Mouse (Mus musculus) layer of hippocampus, postnatal 14 days (tissue): ENCODE results near the gene Mapk8ip3. TPM values are rescaled to one million over a fixed set of nuclear protein-coding genes. Genes with fewer than 3 reads are reported as not detected.
"Not testable (repeated sequence)": the region's sequence is repeated elsewhere in the genome, so short reads cannot be mapped to it uniquely, and the experiment has no call there.

ENCODE experiments used
- DNase-seq, 2 experiments: peaks; one replicate each; pipeline ENCODE4 v3.0.0; 2021 to 2022; ENCODE audit warnings: low spot score in 2 of 2, mixed read lengths in 1 of 2
- long read RNA-seq, 2 experiments: library from polyadenylated mRNA; stranded (forward); transcript quantifications; one replicate each; pipeline ENCODE4 v2.0.0; 2021
- total RNA-seq, 2 experiments: library from RNA; stranded (reverse); gene quantifications; 2 replicates each; pipeline ENCODE4 v1.2.3; 2021

Mapk8ip3 gene
- total RNA-seq: 100 to 1,000 TPM; 312 to 326 TPM
- long read RNA-seq, experiment 1, partial matches to known transcripts: 45 of 62 reads
- long read RNA-seq, experiment 1, other reads (novel, unspliced or antisense): 12 of 62 reads
- long read RNA-seq, experiment 2, partial matches to known transcripts: 53 of 80 reads
- long read RNA-seq, experiment 2, other reads (novel, unspliced or antisense): 25 of 80 reads

DNA sequence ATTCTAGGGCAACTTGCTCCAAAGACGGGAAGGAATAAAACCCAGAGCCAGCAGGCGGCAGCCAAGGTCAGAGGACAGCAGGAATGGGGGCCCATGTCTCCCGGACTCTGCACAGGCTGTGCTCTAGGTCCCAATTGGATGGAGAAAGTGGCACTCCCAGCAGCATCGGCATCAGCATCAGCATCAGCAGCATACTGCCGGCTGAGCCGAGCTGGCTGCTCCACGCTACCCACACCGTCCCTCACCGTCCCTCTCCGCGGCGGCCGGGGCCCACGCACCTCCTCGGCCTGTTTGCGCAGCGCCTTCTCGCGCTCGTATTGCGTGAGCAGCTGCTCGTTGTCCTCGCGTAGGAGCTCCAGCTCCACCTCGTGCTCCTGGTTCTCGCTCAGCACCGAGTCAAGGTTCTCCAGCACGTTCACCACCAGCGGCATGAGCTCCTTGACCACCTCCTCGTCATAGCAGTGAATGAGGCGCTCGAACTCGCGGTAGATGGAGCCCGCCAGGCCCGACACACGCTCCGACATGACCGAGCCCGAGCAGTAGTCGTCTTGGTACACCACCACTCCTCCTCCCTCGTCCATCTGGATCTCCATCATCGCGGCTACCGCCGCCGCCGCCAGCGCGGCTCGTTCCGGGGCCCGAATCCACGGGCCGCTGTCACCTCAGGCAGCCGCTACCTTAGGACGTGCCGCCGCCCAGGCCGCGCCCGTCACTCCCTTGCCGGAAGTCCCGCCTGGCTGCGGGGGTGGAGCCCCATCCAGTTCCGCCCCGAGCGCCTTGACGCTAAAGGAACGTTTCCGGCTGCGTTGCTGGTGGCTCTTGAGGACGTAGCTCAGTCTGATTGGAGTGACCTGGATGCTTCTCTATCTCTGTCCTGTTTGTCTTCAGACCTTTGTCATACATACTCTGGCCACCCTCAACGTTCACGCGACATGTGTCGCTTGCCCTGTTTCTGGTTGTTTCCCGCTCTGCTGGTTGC lies at the start of gene Mapk8ip3:
Mapk8ip3 (minus strand) TSS at position 719 of the 979 bp plus-strand sequence.
- DNase-seq: peak; percentile 91 to 96

DNA sequence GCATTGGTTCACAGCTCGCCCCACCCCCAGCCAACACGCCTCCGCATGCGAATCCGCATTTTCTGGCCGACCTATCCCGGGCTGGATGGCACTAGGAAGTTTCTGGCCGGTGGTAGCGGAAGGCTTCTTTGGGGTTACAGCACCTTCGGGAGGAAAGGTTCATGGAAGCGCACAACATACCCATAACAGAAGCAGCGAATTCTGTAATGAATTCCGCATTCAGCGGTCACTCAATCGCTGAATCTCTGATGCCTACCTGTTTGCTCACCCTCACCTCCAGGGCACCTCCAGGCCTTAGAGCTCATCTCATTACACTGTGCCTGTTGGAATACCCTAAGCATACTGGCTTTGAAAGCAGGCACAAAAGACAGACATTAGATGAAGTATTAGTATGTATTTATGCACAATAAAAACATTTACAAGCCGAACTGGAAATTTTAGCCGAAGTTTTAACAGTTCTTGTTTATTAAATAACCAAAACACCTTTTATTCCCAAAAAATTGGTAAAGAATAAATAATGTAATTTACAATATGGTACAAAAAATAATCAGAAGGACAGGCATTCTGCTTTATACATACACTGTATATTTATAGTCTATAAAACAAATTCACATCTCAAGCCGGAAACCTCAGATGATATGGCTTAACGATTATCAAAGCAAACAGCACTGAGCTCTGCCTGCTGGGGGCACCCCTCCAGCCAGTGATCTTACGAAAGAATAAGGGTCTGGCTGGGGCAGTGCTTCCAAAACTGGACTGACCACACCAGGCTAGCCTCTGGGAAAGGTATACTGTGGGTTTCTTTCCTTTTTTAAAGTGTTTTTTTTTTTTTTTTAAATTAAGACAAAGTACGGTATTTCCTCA lies 24.3 kb upstream of the Mapk8ip3 start:
- DNase-seq: no peak

- peak; percentile 94 to 98 for DNase-seq
Measured at GRCm38 (mm10) chr17:24960135-24960851, 23.5 kb upstream of the Mapk8ip3 start, which contains the start of gene Jpt2. Gene Jpt2 (minus strand): TSS chr17:24960689.

DNA sequence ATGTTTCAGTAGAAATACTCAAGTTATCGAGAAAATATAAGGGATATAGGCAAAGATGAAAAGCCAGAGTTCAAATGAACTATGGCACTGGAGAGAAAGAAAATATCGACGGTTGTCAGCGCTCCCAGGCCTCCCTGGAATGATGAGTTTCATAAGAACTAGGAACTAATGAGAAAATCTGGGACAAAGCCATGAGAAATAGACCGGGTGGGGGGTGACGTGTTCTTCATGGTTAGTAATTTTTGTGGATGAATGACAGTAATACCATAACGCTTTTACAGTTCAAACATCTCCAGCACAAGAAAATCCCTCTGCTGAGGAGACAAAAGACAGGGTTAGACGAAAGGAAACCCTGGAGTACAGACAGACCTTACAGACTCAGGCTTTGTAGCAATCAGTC lies 22.6 kb upstream of the Mapk8ip3 start:
- DNase-seq: no peak

GRCm38 (mm10) chr17:24953291-24953690 lies 16.5 kb upstream of the Mapk8ip3 start:
- no peak for DNase-seq

DNA sequence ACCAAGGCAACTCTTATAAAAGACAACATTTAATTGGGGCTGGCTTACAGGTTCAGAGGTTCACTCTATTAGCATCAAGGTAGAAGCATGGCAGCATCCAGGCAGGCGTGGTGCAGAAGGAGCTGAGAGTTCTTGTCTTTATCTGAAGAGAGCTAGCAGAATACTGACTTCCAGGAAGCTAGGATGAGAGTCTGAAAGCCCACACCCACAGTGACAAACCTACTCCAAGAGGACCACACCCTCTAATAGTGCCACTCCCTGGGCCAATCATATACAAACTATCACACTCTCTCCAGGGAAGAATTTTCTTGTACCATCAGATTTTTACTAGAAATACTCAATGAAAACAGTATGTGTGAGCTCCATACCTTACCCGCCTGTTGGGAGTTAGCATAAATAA lies 13.9 kb upstream of the Mapk8ip3 start:
- no peak for DNase-seq

- DNase-seq: no peak
Measured at GRCm38 (mm10) chr17:24948204-24948603, 11.4 kb upstream of the Mapk8ip3 start.

DNA sequence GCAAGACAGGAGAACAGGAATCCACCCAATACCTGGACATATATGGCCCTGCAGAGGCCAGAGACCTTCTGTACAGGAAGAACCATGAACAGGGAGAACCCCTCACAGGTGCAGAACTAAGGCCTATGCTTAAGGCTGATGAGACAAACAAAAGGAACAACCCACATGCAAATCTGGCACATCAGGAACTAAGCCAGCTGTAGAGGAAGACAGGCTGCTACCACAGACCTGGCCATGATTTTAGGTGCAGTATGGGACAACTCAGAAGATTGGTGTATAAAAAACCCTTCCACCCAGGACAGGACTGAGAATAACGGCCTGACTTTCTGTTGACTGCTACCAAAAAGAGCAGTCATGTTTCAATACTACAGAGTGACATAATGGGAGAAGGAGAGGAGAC lies 6.8 kb upstream of the Mapk8ip3 start:
- DNase-seq: not testable (repeated sequence)

GRCm38 (mm10) chr17:24943036-24943435 lies 6.3 kb upstream of the Mapk8ip3 start:
- DNase-seq: peak in 1 of 2 experiments; percentile 5

GRCm38 (mm10) chr17:24942453-24942852 lies 5.7 kb upstream of the Mapk8ip3 start:
- peak; percentile 12 to 37 for DNase-seq

GRCm38 (mm10) chr17:24937266-24937665 lies 489 bp upstream of the Mapk8ip3 start:
- no peak for DNase-seq

- DNase-seq: no peak
Measured at GRCm38 (mm10) chr17:24935666-24936065, 1.1 kb downstream of the Mapk8ip3 start.

GRCm38 (mm10) chr17:24934926-24935325 lies 1.9 kb downstream of the Mapk8ip3 start:
- no peak for DNase-seq

DNA sequence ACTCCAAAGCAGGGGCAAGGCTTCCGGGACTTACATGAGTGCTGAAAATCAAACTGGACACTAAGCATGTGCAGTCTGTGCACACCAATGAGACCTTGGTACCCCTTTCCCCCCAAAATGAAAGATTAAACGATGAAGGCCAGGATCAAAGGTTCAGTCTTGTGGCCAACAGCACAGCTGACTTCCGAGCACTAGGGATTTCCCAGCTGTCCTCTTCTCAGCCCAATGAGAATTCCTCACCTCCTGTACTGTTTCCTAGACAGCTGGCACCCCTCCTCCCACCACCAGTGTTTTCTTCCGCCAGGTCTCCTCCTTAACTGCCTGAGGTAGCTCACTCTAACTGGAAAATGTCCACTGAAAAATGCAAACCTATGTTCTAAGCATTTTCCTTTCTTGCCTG lies 3.6 kb downstream of the Mapk8ip3 start:
- DNase-seq: no peak

DNA sequence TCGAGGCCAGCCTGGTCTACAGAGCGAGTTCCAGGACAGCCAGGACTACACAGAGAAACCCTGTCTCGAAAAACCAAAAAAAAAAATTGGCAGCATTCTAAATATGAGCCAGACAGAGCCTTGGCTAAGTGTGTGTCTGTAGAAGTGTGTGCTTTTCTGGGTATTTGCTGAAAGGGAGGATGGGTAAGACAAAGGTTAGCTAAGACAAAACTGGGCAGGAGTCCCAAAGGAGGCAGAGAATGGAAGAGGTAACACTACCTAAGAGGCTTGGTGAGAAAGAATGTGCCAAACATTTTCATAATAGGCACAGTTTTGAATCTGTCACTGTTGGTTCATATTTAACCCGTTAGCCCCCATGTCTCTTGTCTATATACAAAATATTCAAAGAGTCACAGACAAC lies 4.3 kb downstream of the Mapk8ip3 start:
- no peak for DNase-seq

- DNase-seq: no peak
Measured at GRCm38 (mm10) chr17:24929506-24929905, 7.3 kb downstream of the Mapk8ip3 start.

DNA sequence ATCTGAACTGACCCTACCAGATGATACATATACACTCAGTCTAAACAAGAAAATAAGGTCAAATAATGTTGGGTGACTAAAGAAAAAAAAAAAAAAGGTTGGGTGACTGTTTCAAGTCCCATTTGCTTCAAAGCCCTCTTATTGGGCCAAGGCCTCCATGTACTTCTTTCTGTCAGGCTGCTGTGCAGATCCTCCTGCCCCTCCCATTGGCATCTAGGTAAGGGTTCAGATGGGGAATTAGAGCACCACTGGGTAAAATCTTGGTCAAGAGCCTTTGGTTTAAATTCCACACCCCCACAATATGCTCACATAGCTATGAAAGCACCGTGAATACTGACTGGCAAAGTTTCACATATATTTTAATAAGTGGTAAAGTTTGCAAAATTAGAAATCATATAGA lies 13.5 kb downstream of the Mapk8ip3 start:
- no peak for DNase-seq

GRCm38 (mm10) chr17:24913984-24914383 lies 22.8 kb downstream of the Mapk8ip3 start:
- no peak for DNase-seq

- no peak for DNase-seq
Measured at GRCm38 (mm10) chr17:24907591-24907990, 29.2 kb downstream of the Mapk8ip3 start.

- no peak for DNase-seq
Measured at GRCm38 (mm10) chr17:24903767-24904166, 33.0 kb downstream of the Mapk8ip3 start.
